Mouse (Mus musculus) telencephalon, adult 2 months (tissue): ENCODE results near the gene Ccdc30.
A peak's percentile ranks its signal among the peaks of the same experiment; 100 is the strongest.
"Not testable (repeated sequence)": the region's sequence is repeated elsewhere in the genome, so short reads cannot be mapped to it uniquely, and the experiment has no call there.

ENCODE experiments used
- DNase-seq: peaks from one replicate; pipeline ENCODE4 v3.0.0-alpha.2; 2011; ENCODE audit warnings: low read depth, low spot score

Ccdc30 gene

DNA sequence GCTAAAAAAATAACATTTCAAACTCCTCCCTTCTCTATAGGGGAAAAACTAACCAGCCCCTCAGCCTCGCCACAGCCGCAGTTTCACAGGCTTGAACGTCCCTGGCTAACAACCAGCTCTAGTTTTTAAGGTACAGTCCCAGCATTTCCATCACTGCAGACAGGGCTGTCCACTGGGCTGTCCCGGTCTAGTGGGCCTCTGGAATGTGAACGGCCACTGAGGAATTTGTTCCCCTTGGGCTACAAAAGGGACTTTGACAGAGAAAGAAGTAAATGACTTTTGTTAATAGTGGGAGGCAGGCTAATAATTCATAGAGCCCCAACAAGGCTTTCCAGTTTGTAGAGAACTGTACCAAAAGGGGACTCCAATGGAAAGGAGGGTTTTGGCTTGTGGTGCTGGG is 109.9 kb downstream of the Ccdc30 start:
- DNase-seq: no peak

DNA sequence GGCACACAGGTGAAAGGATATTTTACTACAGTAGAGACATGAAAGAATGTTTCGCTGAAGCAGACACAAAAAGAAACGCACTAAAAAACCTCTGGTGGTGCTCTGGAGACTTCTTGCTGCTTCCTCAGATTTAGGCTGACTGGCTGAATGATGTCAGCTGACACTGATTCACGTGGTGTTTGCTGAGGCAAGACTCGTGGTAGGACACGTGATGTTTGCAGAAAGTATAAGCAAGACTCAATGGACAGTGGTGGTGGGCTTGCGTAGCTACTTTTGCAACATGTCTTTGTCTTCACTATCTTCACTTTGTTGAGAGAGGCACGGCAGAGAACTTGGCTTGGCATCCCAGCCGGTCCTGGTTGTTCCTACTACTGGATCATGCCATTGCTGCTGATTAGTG is 112.0 kb downstream of the Ccdc30 start:
- DNase-seq: no peak

DNA sequence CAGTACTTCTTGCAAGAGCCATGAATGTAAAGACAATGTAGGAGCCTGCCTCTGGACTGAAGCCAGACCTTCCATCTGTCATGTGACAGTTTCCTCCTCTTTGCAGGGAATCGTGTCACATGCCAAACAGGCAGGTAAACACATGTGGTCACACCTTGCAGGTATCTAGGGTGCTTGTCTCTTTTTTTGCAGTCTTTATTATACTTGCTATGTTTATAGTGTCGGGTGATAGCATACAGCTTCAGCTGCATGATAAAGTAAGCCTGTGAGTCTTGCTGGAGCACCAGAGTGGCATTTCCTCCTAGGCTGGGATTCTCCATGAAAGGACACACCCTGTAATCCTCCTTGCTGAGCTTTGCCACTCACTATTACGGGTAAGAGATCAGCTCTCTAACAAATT is 113.5 kb downstream of the Ccdc30 start:
- no peak for DNase-seq

GRCm38 (mm10) chr4:119300761-119301160 is 114.6 kb downstream of the Ccdc30 start:
- no peak for DNase-seq

DNA sequence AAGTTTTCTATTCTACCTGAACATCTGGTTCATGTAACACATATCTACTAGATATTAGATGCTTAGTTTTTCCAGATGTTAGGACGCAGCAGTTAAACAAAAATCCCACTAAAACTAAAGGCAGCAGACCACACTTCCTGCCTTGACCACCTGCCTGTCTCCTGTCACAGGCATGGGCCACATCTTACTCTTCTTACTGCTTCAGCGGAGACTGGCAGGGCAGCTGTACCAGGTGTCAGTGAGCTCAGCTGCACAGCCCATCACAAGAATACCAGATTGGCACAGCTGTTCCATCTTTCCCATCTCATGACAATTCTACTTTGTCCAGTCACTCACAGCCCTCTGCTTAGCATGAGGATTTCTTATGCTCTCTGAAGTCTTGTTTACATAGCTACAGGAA is 118.0 kb downstream of the Ccdc30 start:
- no peak for DNase-seq

DNA sequence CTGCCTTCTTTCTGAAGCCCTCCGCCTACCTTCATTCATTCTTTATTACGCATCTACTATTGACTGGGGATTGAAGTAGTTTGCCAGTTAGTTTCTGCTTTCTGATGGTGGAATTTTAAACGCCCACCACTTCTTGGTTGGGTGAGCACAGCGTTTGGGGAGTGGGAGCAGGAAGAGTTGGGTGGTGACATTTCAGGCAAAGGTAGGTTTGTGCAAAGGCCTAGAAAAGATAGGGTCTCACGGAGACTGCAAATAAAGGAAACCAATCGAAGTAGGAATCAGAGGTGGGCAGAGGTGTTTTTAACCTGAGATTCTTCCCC is 120.2 kb downstream of the Ccdc30 start:
- DNase-seq: no peak

DNA sequence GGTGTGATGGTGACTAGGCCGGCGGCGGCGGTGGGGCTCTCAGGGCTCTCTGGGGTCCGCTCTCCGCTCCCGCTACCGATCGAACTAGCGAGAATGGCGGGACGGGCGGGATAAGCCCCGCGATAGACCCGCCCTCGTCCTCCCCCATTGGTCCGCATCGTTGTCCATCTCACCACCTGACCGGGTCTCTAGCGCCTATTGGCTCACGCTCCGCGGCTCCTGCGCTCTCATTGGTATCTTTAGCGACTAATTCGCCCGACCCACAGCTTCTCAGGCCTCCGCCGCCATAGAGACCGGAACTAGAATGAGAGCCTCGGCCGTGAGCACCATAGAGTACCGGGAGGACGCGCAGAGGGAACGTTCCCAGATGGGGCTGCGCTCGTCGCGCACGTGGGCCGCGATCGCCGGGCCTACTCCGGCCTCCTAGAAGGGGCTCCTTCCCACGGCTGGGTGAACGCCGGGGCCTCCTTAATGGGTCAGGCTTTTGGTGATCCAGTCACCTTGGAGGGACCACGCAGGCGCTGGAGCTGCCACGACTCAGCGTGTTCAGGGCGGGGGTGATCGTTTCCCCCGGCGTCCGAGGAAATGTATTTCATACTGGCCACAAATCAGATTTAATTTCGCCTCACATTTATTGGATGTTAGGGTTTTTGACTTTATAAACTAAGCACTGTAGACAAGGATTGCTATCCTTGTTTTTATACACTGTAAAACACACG is 120.7 kb downstream of the Ccdc30 start, which contains the start of gene Ybx1:
Gene Ybx1 (minus strand): TSS at position 190 of the 719 bp plus-strand sequence.
- peak; percentile 98 for DNase-seq

DNA sequence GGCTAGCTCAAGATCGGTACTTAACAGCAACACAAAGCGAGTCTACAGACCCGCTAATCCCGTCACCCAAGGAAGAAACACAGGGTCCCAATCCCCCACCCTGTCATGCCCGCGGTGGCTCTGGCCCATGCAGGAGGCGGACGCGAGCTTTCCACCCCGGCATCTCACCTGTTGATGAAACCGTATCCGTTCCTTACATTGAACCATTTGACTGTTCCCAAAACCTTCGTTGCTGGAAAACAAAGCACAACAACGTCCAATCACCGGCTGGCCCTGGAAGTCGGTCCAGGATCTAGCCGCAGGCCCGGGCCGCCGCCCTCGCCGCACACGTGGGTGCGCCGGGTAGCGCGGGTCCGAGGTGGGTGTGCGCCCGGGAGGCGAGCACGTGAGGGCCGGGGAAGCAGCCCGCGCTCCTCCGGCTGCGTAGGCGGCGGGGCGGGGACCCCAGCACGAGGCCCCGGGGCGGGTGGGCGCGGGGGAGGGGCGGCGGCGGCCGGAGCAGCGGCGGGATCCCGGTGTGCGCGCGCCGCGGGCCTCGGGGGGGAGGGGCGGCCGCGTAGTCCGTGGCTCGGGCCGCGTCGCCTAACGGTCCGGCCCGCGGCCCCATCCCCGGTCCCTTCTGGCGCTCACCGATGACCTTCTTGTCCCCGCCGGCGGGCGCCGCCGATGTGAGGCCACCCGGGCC is 121.6 kb downstream of the Ccdc30 start:
- no peak for DNase-seq

DNA sequence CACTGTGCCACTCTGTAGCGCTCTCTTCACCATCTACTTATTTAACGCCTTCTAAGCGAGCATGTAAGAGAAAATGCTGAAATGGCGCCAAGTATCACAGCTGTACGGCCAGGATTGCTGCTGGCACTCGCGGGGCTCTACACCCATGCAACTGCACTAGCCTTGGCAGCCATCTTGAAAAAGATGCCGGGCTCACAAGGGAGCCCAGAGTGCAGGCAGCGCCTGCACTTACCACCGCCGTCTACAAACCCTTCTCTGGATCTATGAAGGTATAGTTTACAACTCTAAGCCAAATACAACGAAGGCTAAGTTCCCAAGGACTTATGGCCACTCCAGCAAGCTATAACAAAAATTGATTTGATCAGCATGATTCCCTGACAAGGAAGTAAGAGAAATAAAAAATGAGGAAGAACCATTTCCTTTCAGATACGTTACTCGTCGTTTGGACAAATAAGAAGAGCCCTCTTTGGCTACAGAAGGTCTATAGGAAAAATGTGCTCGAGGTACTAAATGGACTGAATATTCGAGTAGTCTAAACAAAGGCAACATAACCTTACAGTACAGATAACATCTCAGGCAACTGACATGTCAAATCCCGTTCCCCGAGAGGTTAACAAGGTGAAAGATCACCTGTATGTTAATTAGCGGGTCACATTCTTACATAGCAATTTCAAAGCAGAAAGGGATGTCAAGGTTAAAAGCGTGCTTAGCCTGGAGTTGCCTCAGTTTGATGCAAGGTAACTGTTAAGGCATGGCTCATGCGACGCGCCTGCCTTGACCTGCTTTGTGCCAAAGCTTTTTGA is 122.3 kb downstream of the Ccdc30 start:
- peak; percentile 56 for DNase-seq

DNA sequence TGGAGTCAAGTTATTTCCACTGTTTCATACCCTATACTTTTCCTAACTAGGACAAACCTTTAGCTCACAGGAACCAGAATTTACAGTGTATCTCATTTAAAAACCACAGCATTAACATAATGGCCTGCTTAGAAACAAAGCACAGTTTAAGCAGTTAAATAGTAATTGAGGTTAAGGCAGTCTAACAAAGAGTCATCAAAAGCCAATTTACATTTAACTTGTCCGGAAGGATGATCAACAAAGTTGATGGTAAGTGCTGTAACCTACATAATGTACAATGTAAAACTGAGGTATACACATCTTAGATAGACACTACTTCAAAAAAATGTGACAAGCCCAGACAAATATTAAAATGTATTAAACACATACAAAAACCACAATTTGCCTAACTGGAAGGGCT is 123.4 kb downstream of the Ccdc30 start:
- DNase-seq: no peak

GRCm38 (mm10) chr4:119285336-119285735 is 130.0 kb downstream of the Ccdc30 start:
- no peak for DNase-seq

DNA sequence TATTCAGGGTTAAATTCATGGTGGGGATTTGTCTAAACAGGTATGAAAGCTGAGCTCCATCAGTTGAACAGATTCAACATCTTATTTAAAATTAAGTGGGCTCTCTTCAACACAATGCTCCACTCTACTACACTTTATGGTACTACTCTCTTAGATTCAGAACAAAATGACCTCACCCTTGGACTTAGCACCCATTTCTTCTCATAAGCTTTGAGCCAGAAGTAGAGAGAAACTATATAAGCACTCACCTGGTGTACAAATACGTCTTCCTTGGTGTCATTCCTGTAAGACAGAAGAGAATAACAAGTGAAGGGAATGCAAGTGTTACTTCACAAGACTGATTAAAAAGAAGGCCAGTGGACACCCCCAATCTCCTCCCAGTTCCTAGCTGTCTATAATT is 130.5 kb downstream of the Ccdc30 start:
- no peak for DNase-seq

- not testable (repeated sequence) for DNase-seq
These were observed 136.5 kb downstream of the Ccdc30 start for GRCm38 (mm10) chr4:119278784-119279183.

DNA sequence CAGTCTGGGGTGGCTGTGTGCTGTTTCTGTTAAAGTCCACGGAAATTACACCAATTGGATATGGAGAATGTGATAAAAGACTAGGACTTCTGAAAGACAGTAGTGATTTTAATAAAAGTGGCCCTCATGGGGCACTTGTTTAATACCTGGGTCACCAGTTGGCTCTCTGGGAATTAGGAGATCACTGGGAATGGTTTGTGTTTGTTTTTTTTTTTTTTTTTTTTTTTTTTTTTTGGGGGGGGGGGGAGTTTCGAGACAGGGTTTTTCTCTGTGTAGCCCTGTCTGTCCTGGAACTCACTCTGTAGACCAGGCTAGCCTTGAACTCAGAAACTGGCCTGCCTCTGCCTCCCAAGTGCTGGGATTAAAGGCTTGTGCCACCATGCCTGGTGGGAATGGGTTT is 139.6 kb downstream of the Ccdc30 start:
- no peak for DNase-seq

- DNase-seq: no peak
These were observed 140.1 kb downstream of the Ccdc30 start for GRCm38 (mm10) chr4:119275226-119275625.

DNA sequence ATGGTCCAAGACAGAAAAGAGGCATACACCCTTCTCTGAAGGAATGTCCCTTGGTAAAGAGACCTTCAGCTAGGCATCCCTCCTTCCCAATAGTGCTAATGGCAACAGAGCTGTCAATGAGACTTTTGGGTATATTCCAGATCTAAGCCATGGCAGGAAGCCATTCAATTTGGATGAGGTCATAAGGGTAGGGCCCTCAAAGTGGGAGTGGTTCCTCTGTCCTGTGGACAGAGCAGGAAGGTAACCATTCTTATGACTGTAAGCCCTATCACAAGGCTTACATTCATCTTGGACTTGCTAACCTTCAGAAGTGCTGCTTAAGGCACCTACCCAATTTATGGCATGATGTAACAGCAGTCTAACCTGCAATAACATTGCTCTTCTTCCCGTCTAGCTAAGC is 140.7 kb downstream of the Ccdc30 start:
- no peak for DNase-seq
